Mouse (Mus musculus): ENCODE data around the gene Mutyh. TPM values are rescaled to one million over a fixed set of nuclear protein-coding genes. Genes with fewer than 3 reads are reported as not detected.
"Not testable (repeated sequence)": the region's sequence is repeated elsewhere in the genome, so short reads cannot be mapped to it uniquely, and the experiment has no call there.

The Mutyh gene
- total RNA-seq, 2 experiments from 2014 or later = 2.0 to 2.9 TPM

DNA sequence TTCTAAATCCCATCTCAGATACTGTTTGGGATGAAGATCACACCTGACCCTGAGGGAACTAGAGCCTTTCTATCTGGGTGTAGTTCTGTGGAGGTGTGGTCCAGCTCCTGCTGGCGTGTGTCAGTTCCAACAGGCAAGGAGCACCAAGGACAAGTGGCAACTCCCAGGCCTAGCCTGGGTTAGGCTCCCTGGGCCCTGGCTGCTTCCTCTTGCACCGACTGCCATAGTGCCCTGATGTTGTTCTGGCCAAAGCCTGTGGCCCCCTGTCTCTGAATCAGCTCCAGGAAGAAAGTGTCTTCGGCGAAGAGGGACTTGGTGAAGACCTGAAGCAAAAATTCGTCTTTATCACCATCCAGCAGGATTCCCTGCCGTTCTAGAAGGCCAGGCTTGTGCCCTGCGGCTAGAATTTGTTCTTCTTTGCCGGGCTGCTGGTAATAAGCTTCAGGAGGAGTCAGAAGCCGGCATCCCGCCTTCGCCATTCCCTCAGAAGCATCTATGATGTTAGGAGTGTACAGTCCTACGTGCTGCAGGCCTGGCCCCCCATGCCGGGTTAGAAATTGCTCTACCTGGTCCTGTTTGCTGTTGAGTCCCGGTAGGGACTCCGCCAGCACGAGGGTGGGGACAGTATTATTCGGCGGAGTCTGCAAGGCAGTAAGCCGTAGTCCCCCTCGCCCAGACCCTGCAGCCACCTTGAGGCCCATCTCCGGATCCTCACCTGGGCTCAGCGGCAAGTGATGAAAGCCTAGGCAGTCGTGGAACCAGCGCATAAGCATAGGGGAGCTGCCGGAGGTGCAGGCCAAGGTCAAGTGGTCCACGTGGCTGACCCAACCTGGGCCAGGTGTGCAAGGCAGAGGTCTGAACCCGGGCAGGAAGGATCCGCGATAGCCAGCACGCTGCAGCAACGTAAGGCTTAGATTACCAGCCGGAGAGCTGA, 12.7 kb downstream of the Mutyh start:
- no peak for DNase-seq (ENCODE audit: low spot score in 2 of 2)

DNA sequence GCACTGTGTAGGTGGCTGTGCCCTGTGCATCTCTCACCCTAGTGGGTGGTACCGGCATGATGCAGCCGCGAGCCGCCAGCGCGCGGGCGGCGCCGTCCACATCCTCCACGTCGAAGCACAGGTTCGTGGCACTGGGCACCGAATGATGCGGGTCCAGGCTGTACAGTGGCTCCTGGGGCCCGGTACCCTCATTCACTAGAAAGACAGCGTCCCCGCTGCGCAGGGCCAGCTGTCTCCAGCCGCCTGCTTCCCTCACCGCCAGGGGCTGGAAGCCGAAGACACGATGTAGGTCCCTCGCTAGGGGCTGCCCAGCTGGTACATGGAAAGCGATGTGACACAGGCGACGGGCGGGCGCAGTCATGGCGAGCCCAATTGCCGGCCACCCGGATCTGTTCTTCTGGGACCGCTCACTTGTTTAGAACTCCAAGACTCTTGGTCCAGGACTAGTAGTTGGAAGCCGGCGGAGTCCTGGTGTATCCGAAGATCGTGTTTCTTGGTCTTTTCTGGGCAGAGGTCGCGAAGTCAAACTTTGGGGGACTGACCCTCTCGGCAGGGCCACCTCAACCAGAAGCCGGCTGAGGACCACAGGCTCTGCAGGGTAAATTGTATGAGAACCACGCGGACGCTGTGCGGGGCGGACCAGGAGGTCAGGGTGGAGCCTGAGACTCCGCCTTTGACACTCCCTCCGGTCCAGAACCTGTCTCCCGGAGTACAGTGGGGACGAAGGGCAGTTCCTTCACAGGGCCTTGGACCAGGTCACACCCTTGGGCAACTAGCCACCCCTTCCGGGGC, 13.6 kb downstream of the Mutyh start:
- DNase-seq (ENCODE audit: low spot score in 2 of 2) = peak; percentile 71 to 76

DNA sequence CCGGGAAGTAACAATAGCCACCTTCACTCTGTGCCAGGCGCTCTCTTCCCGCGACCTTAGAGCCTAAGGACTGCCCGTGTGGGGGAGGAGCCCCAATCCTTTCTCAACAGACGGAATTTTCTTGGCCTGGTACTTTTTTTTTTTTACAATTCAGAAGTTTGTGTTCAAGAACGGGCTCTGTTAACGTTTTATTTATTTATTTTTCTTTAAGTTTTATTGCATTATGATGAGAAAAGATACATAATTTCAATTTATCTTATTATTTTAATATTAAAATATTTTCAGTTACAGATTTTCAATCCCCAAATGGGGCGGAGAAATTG, 14.1 kb downstream of the Mutyh start, which contains the start of gene Hpdl:
Gene Hpdl (minus strand): TSS at position 14 of the 323 bp plus-strand sequence.
- DNase-seq (ENCODE audit: low spot score in 2 of 2) = no peak

DNA sequence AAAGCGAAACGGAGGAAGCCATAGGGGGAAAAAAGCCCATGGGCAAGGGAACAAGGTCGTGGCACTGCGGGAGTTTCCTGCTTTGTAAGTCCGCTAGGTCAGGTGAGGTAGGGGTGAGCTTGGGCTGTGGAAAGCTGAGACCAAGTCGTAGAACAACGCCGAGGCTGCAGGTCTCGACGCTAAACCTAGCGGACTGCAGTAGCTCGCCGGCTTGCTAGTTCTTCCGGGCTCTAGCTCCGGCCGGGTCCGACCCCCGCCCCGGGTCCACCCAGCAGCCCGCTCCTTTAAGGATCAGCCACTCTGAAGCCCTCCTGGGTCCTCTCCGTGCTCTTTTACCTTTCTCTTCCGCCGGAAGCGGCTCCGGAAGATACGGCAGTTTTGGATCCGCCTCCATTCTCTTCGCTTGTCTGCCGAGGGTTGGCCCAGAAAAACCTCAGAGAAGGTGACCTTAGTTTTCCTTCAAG, 17.1 kb downstream of the Mutyh start:
- peak; percentile 55 to 65 for DNase-seq (ENCODE audit: low spot score in 2 of 2)

DNA sequence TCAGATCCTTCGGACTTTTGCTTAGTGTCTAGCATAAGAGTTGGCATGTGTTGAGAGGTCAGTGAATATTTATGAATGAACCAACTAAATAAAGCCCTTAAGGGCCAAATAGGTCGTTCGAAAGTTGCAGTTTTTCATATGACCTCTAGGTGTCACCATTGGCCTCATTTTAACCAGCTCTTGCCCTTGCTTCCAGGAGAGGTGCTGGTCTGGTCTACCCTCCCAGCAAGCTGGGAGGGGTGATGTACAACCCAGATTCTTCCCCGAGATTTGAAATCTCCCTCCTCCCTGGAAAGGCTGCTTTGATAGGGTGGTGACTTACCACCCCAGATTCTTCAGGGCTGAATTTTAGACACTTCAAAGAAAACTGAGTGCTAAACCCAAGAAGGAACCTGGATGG, 20.3 kb downstream of the Mutyh start:
- DNase-seq (ENCODE audit: low spot score in 2 of 2) = no peak

DNA sequence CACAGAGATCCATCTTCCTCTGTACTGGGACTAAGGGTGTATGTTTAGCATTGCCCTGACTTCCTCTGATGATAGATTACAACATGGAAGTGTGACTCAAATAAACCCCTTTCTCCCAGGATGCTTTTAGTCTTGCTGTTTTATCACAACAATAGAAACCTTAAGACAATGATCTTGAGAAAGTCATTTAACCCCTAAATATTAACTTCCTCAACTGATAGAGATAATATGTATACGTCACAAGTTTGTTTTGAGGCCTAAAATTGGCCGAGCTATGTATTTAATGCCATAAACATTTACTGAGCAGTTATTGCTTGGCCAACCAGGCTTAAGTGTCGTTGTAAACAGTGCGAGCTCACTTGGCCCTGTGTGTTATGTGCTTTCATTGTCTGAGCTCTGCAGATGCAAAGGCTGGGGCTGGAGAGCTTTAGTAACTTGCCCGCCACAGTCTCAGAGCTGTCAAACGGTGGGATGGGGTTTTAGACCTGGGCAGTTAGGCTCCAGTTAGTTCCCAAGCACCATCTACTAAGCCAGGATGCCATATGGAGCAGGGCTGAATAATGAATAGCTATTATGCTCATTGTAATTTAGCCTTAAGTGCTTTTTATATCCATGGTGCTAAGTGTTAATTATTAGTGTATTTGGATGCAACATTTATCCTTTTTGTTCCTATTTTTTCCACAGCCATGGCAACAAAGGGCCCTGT, 22.0 kb downstream of the Mutyh start:
- no peak for DNase-seq (ENCODE audit: low spot score in 2 of 2)

DNA sequence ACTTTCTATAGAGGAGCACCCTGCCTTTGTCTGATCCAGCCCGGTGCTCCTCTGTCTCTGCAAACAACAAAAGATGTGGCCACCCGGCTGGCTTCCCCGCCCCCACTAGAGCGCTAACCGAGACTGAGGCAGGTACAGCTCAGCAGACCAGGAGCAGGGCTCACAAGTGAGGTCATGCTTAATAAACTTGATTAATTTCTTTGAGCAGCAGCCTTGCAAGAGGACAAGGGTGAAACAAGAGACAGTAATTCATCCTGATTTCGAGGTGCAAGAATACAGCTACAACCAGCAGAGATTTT, 22.5 kb downstream of the Mutyh start:
- no peak for DNase-seq (ENCODE audit: low spot score in 2 of 2)

DNA sequence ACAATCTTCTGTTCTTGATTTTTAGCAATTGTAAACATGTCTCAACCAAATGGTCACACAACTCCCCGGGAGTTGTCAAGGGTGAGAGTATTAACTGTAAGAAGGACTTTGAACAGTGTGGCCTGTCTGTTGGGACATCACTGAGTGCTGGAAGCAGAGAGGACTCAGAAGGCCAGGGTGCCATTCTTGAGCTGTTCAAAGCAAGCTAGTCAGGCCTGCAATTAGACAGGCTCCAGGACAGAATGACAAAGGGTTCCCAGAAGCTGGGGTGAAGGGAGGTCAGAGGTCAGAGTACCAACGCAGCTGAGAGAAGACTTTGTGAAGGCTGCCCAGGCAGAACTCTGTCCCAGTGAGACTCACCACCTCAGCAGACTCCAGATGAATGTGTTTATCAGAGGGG, 31.5 kb downstream of the Mutyh start:
- DNase-seq (ENCODE audit: low spot score in 2 of 2) = no peak

DNA sequence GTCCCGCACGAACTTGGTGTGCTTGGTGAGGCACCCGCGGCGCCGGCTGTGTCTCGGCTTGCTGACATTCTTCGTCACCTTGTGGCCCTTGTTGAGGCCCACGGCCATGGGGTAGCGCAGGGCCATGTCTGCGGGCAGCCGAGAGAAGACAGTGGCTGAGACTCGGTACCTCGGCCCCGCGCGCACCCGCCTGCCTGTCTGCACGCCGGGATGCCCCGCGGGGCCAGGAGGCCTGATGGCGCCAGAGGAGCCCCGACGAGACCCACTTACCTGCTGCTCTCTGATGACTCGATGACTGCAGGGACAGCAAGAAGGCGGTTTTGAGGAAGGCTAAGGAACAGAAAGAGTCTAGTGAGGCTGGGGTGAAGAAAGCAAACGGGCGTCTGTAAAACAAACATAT, 32.6 kb downstream of the Mutyh start:
- DNase-seq (ENCODE audit: low spot score in 2 of 2) = not testable (repeated sequence)

DNA sequence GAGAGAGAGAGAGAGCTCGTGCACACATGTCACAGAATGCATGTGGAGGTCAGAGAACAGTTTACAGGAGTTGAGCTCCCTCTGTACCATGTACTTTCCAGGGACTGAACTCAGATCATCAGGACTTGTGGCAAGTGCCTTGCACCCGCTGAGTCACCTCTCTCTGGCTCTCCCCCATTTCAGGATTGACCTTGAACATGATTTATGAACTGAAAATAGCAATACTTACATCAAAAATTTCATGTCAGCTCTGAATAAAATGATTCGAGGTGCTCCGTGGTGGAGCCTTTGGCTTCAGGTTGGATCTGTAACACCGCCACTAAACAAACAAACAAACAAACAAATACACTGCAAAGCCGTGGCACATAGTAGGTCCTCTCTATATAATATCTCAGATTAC, 33.3 kb downstream of the Mutyh start:
- DNase-seq (ENCODE audit: low spot score in 2 of 2) = no peak

DNA sequence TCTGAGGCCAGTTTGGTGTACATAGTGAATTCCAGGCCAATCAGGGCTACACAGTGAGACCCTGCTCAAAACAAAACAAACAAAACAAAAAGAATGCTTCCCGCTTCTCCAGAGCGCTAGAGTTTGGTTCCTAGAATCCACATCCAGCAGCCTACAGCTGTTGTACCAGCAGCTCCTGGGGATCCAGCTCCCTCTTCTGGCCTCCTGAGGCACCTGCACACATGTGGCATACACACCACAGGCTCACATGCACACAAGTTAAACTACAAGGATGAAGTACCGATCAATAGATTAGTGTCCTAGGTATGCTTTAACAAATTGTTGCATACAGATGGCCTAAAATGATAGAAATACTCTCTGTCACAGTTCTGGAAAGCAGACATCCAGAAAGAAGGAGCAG, 36.8 kb downstream of the Mutyh start:
- DNase-seq (ENCODE audit: low spot score in 2 of 2) = no peak

DNA sequence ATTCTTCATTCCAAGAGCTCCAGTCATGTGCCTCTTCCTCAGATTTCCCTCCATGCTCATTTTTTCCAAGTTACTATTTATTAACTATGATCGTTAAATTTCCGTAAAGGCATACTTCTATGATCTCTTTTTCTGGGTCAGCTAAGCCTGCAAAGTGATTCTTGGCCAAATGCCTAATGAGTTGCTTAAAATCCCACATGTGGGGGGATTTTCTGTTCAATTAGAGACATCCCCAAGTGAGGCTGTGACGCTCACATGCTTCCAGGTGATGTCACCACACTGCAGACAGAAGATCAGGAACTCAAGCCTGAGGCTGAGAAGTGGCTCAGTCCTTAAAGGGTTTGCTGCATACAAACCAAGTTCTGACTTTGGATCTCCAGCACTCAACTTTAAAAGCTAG, 42.4 kb downstream of the Mutyh start:
- no peak for DNase-seq (ENCODE audit: low spot score in 2 of 2)

DNA sequence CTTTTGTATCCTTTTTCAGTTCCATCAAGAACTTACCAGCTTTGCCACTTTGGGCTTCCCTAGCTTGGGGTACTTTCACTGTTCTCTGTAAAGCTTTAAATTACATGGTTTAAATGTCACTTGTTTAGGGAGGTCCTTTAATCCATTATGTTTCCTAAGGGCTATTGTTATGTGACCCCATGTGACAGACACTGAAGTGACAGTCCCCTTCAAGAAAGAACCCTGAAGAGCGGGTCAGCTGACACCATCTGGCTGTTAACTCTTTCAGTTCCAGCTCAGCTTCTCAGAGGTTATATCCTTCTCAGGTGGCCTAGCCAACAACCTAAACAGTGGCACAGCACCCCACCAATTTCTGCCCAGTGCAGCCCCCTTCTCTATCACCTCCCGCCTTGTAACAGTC, 46.8 kb downstream of the Mutyh start:
- DNase-seq (ENCODE audit: low spot score in 2 of 2) = no peak

DNA sequence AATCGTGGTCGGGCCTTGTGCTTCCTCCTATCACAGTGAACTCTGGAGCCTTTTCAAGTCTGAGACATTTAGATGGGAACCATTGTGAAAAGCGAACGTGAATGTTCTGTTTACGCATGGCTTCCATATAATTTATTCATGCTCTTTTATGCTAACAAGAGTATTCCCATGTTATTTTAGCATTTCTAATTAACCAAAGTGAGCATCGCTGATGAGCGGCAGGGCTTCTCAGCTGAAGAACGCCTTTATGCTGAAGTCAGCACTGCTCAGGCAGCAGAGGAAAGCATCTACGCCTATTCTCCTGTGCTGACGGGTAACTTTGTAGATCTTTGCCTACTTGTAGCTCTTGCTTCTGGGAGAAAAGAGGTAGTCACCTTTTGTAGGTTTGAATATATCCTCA, 49.7 kb downstream of the Mutyh start:
- no peak for DNase-seq (ENCODE audit: low spot score in 2 of 2)

DNA sequence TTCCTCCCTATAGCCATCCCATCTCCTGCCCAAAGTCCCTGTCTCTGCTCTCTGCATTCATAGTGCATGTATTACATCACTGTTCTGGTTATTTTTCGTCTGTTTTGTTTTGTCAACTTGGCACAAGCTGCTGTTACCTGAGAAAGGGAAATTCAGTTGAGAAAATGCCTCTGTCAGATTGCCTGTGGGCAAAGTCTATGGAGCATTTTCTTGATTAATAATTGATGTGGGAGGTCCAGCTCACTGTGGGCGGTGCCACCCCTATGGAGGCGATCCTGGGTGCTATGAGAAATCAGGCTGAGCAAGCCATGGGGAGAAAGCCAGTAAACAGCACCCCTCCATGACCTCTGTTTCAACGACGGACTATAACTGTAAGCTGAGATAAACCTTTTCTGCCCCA, 52.2 kb downstream of the Mutyh start:
- DNase-seq (ENCODE audit: low spot score in 2 of 2) = no peak

DNA sequence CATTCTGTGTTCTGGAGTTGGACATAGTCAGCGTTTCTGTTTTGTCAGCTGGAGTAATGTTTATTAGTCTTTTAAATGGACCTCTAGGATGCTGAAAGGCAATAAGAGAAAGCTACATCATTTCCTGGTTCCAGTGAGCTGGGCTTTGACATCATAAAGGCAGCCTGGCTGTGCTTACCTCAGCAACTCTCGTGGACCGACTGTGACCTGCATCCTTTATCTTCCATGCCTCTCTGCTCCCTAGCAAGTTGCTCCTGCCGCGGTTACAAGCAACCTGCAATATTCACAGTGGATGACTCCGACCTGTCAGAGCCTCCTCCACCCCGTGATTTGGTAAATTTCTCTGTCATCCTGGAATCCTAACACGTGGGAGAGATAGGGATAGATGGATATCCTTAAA, 54.5 kb downstream of the Mutyh start:
- DNase-seq (ENCODE audit: low spot score in 2 of 2) = no peak

Other genes with a start within 250 kb of the Mutyh start
- 10 to 100 TPM in 1 of 2 experiments, 1 to 10 TPM in 1; 8.4 to 11.7 TPM for gene Ccdc17, start 211.1 kb upstream of the Mutyh start, total RNA-seq (2021)
- 10 to 100 TPM; 20.3 to 24.6 TPM for gene Nasp, start 179.8 kb upstream of the Mutyh start, total RNA-seq (2021)
- gene Akr1a1, start 156.0 kb upstream of the Mutyh start, total RNA-seq (2021) = 100 to 1,000 TPM; 822 to 909 TPM
- gene Prdx1, start 122.2 kb upstream of the Mutyh start, total RNA-seq (2021) = 100 to 1,000 TPM; 648 to 719 TPM
- gene Mmachc, start 99.3 kb upstream of the Mutyh start, total RNA-seq (2021) = 10 to 100 TPM; 32.3 to 40.3 TPM
- gene Ccdc163, start 99.2 kb upstream of the Mutyh start, total RNA-seq (2021) = 10 to 100 TPM; 15.4 to 15.5 TPM
- 1 to 10 TPM; 2.6 to 2.7 TPM for gene Tesk2, start 86.8 kb upstream of the Mutyh start, total RNA-seq (2021)
- gene Toe1, start 83 bp upstream of the Mutyh start, total RNA-seq (2021) = 10 to 100 TPM; 13.5 to 14.9 TPM
- gene Hpdl, start 14.0 kb downstream of the Mutyh start, total RNA-seq (2021) = 1 to 10 TPM; 1.8 to 4.7 TPM
- gene Zswim5, start 69.7 kb downstream of the Mutyh start, total RNA-seq (2021) = 1 to 10 TPM; 3.8 to 5.2 TPM
- gene Urod, start 186.7 kb downstream of the Mutyh start, total RNA-seq (2021) = 100 to 1,000 TPM; 116 to 124 TPM
- 10 to 100 TPM; 26.7 to 28.0 TPM for gene Hectd3, start 187.6 kb downstream of the Mutyh start, total RNA-seq (2021)
- 10 to 100 TPM; 29.5 to 30.9 TPM for gene Eif2b3, start 211.7 kb downstream of the Mutyh start, total RNA-seq (2021)

Measured in adrenal gland, adult 18-20 months (tissue).